Mouse (Mus musculus) testis, postnatal 14 days (tissue): ENCODE data around the gene Ninl.

Experiments used
- DNase-seq: peaks from one replicate; pipeline ENCODE4 v3.0.0; 2021; ENCODE audit warnings: low spot score

The Ninl gene

DNA sequence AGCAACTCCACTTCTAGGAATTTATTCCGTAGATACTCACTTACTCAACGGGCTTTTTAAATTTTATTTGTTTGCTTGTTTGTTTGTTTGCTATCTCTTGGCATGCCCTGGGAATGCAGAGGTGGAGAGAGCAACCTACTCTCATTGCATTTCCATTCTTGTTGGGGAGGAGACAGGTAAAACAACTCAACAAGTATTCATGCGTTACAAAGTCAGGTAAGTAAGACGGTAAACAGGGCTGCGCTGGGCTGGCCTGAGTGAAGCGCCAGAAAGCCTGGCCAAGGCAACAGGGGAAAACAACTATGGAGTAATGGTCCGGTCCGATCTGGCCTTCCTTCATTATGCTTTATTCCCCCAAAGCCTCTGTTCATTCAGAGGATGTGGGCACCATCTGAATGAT lies 136.8 kb downstream of the Ninl start:
- no peak for DNase-seq

DNA sequence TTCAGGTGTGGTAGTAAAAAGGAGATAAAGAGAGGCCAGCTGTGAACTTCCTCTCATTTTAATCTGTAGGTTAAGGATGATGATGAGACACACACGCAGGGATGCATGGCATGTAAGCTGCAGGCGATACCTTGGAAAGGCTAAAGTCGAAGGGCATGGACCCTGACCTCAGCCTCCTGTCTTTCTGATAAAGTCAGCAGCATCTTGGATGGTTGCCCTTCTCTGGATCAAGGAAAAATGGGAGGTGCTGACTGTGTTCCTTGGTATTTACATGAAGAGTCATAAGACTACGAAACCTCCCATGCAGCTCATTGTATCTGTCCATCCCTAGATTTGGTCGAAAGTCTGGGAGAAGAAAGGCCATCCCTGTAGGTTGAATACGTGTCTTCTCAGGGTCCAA lies 138.8 kb downstream of the Ninl start:
- no peak for DNase-seq

DNA sequence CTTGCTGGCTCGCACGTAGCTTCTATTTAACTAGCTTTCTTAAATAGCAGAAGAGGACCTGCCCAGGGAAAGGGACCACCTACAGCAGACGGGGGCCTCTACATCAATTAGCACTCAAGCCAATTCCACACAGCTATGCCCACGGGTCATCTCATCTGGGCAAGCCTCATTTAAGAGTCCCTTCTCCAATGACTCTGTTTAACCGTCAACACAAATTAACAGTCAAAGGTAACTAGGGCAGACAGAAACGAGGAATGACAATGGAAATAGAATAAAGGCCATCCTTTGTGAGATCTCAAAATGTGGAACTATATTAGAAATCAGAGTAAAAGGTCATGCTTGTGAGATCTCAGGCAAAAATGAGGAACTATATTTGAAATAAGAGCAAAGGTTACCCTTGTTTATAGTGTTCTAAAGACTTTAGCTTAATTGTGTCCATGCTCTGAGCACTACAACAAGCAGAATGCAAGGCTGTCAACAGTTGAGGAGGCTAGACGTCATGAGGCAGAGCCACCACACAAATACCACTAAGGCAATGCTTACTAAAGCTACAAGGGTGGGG lies 143.4 kb downstream of the Ninl start:
- DNase-seq = no peak

DNA sequence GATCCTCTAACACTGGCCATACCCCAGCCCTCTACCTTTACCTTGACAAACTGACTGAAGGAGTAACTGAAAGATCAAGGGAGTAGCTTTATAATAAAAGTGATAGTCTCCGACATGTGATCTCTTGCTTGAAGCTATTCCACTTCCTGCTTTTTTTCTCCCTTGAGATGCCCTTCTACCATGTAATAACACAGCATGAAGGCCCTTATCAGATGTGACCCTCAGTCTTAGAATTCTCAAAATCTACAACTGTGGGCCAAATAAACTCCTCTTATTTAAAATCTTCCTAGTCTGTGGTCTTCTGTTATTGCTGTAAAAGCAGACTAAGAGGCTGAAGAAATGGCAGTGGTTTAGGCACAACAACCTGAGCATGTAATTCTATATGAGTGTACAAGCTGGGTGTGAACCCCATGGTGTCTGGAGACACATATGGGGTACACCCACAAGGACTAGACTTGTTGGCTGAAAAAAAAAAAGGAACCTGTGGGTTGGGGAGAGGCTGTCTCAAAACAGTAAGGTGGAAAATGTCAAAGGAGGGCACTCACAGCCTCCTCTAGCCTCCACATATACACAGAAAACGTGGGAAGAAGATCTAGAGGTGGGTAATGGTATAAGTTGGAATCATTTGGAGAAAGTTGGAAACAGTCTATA lies 144.4 kb downstream of the Ninl start:
- no peak for DNase-seq

DNA sequence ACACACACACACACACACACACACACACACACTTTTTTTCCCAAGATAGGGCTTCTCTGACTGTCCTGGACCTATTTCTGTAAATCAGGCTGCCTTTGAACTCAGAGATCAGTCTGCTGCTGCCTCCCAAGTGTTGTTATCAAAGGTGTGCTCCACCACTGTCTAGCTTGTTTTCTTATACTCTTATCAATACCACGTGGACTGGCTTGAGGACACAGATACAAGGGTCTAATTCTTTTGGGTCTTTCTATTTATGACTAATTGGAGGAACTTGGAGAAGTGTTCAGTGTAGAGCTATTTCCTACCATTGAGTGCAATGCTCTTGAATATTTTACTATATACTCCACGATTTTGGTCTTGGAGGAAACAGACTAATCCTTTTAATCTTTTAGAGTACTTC lies 151.8 kb downstream of the Ninl start:
- DNase-seq = no peak

DNA sequence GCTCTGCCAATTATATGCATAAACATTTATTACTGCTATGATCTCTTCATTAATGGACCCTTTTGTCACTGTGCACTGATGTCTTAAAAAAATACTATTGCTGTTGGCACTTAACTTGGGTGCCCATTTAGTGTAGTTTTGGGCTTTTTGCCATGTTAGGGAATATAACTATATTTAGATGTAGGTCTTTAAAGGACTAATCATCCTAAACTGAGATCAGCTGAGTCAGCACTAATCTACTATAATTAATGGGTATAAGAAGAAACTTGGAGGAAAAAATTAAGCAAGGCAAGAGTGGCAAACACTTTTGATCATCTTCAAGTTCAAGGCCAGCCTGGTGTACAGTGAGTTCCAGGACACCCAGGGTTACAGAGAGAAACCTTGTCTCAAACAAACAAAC lies 152.9 kb downstream of the Ninl start:
- no peak for DNase-seq

DNA sequence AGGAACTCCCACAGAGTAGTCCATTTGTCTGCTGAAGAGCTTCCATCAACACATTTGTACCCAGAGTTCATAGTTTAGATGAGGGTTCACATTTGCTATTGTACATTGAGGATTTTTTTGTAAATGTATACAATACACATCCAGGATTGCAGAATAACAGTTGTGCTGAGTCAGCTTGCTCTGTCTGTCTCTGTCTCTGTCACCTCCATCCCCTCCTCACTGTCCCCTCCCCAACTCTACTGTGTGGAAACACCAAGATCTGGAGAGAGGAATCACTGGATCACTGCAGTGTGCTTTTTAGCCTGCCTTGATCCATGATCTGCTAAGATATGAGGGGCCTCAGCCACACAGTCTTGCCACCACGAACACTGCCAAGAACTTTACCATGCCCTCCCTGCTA lies 153.4 kb downstream of the Ninl start:
- DNase-seq = no peak

DNA sequence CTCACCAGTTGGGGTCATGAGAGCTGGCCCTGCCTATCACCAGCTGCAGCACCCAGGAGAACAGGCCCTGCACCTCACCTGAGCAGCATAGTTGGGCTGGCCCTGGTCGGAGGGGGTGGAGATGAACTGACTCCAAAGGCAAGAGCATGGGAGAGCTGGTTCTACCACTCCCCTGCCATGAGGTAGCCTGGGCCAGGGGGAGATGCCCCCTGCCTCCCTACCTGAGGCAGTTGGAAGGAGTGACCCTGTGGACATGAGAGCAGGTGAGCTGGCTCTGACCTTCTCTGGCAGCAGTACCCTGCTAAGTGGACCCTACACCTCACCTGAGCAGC lies 154.4 kb downstream of the Ninl start:
- no peak for DNase-seq
